Mouse (Mus musculus): ENCODE results near the gene Tmem198b. TPM values are rescaled to one million over a fixed set of nuclear protein-coding genes. Genes with fewer than 3 reads are reported as not detected.

Tmem198b gene
- polyA plus RNA-seq (2015; fragmentation: Nextera tagmentation; extraction: Ambion mirVana), result 11.2 and 11.9 TPM in 2 replicates

DNA sequence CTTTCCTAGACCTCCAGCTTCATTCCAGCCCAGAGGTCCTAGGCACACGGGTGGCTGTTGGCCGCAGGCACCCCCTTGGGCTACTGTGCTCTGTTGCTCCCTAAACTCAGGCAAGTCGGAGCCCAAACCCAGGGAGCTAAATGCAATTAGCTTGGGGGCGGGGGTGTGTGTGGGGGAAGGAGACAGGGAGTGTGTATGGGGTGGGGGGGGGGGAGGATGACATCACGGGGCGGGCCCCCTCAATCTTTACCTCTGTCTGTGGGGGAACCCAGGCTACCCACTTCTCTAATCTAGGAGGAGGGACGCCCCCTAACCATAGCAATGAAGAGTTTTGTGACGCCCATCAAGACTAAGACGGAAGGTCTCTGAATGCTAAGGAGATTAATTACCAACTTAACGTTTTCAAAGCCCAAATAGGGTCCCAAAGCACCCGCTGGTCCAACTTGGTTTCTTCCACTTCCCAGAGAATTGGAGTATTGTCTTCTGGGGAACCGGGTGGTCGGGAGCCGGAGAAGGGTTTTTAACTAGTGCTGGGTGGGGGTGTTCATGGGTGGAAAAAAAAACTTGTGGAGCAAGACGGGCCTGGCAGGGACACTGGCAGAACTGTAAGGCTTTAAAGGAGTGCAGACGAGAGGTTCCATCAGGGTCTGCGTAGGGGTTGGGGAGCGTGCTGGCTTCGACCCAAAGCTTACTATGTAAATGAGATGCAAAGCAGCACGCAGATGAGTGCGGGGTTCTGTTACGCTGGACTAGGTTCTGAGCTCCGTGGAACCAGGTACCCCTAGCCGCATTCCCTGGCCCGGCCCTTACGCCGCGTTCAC is at the start of gene Tmem198b:
TSS of gene Tmem198b (minus strand) at position 100 of the 821 bp plus-strand sequence.

DNA sequence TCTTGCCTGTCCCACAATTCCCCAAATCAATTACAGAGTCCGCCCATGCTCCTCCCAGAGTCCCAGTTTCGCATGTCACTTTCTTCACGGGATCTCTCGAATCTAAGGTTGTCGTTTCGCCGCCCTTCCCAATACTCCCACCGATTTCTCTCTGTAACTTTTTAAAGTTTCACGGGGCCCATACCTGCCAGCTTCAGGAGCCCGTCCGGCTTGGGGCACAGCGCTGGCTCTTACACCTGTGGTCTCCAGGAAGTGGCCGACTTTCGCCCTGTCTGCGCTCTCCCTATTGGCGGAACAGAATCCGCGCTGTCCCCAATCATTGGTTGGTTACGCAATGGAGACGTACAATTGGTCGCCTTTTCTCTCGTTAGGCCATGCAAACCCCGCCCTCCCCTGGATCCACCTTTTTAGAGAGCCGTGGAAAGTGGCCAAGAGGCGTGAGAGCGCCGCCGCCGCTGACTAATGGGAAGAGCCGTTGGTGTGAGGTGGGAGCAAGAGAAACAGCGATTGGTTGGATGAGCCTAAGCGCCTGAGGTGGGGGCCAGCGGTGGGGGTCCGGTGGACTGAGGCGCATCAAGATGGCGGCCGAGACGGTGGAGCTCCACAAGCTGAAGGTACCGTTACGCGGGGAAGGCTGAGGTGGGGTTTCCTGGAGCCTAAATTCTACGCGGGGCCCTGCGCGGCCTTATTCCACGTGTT is 17.3 kb upstream of the Tmem198b start, which contains the start of gene Ormdl2:
TSS of gene Ormdl2 (minus strand) at position 288 of the 699 bp plus-strand sequence.

DNA sequence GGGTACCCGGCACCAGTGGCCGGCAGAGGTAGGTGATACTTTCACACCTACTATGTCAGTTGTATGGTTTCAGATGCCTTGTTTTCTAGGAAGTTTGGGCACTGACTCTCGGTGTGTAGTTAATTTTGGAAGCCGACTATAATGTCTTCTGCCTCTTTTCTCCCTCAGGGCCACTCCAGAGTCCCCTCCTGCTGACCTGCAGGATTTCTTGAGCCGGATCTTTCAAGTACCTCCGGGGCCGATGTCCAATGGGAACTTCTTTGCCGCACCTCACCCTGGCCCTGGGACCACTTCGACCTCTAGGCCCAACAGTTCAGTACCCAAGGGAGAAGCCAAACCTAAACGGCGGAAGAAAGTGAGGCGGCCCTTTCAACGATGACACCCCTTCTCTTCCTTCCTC is 12.9 kb upstream of the Tmem198b start, which contains the start of gene Sarnp:
TSS of gene Sarnp (plus strand) at position 301 of the 400 bp plus-strand sequence.

GRCm38 (mm10) chr10:128803771-128804270 is 349 bp downstream of the Tmem198b start, which contains the start of gene Dnajc14:
TSS of gene Dnajc14 (plus strand) at chr10:128804062.

DNA sequence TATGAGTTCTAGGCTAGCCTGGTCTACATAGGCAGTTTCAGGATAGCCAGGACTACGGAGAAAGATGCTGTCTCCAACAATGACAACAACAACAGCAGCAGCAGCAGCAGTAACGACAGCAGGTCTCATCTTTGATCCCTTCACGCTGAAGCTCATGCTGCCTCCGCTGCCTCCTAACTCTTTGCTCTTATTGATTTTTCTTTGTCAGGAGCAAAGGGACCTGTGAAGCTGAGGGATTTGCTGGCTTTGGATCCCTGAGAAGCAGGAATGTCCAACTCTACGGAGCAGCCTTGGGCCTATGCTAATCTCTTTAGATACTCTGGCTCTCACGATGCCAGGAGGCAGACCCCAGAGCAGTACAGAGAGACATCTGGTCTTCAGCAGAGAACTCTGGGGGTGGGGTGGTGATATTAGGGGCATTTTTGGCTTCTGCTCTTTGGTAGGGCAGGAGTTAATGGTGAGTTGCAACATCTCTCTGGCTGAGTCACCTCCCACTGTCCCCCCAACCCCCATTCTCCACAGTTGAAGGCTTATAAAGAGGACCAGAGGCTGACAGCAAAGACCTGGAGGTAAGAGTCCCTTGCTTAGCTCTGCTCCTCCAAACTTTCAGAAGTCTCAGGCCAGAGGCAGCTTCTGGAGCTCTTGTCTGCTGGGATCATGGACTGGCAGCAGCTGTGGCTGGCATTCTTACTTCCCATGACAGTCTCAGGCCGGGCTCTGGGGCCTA is 13.6 kb downstream of the Tmem198b start, which contains the start of gene Mmp19:
TSS of gene Mmp19 (plus strand) at position 513 of the 727 bp plus-strand sequence.

Other genes with a start within 250 kb of the Tmem198b start
- gene Pa2g4, start 238.4 kb downstream of the Tmem198b start, polyA plus RNA-seq (2015; fragmentation: Nextera tagmentation; extraction: Ambion mirVana), result 73.4 and 83.9 TPM in 2 replicates
- 8.4 and 9.2 TPM in 2 replicates for gene Erbb3, start 214.7 kb downstream of the Tmem198b start, polyA plus RNA-seq (2015; fragmentation: Nextera tagmentation; extraction: Ambion mirVana)
- 419 and 480 TPM in 2 replicates for gene Rps26, start 177.6 kb downstream of the Tmem198b start, polyA plus RNA-seq (2015; fragmentation: Nextera tagmentation; extraction: Ambion mirVana)
- gene Ikzf4, start 158.4 kb downstream of the Tmem198b start, polyA plus RNA-seq (2015; fragmentation: Nextera tagmentation; extraction: Ambion mirVana), result 0.54 and 0.66 TPM in 2 replicates
- gene Suox, start 130.3 kb downstream of the Tmem198b start, polyA plus RNA-seq (2015; fragmentation: Nextera tagmentation; extraction: Ambion mirVana), result 12.8 and 16.8 TPM in 2 replicates
- 58.5 and 60.0 TPM in 2 replicates for gene Rab5b, start 108.1 kb downstream of the Tmem198b start, polyA plus RNA-seq (2015; fragmentation: Nextera tagmentation; extraction: Ambion mirVana)
- 1.7 and 1.9 TPM in 2 replicates for gene Pmel, start 100.2 kb downstream of the Tmem198b start, polyA plus RNA-seq (2015; fragmentation: Nextera tagmentation; extraction: Ambion mirVana)
- 38.7 and 40.5 TPM in 2 replicates for gene Cdk2, start 99.3 kb downstream of the Tmem198b start, polyA plus RNA-seq (2015; fragmentation: Nextera tagmentation; extraction: Ambion mirVana)
- 3.7 and 5.1 TPM in 2 replicates for gene Dgka, start 59.5 kb downstream of the Tmem198b start, polyA plus RNA-seq (2015; fragmentation: Nextera tagmentation; extraction: Ambion mirVana)
- gene Pym1, start 56.5 kb downstream of the Tmem198b start, polyA plus RNA-seq (2015; fragmentation: Nextera tagmentation; extraction: Ambion mirVana), result 13.7 and 17.7 TPM in 2 replicates
- 0.99 and 2.1 TPM in 2 replicates for gene Mmp19, start 13.5 kb downstream of the Tmem198b start, polyA plus RNA-seq (2015; fragmentation: Nextera tagmentation; extraction: Ambion mirVana)
- gene Dnajc14, start 308 bp downstream of the Tmem198b start, polyA plus RNA-seq (2015; fragmentation: Nextera tagmentation; extraction: Ambion mirVana), result 28.7 TPM in 2 replicates
- gene Sarnp, start 13.0 kb upstream of the Tmem198b start, polyA plus RNA-seq (2015; fragmentation: Nextera tagmentation; extraction: Ambion mirVana), result 85.9 and 110 TPM in 2 replicates
- 14.4 and 18.7 TPM in 2 replicates for gene Ormdl2, start 17.3 kb upstream of the Tmem198b start, polyA plus RNA-seq (2015; fragmentation: Nextera tagmentation; extraction: Ambion mirVana)
- 1.7 and 2.1 TPM in 2 replicates for gene Gdf11, start 87.3 kb upstream of the Tmem198b start, polyA plus RNA-seq (2015; fragmentation: Nextera tagmentation; extraction: Ambion mirVana)
- 697 and 764 TPM in 2 replicates for gene Cd63, start 96.6 kb upstream of the Tmem198b start, polyA plus RNA-seq (2015; fragmentation: Nextera tagmentation; extraction: Ambion mirVana)
- gene Rdh5, start 118.5 kb upstream of the Tmem198b start, polyA plus RNA-seq (2015; fragmentation: Nextera tagmentation; extraction: Ambion mirVana), result 15.9 and 16.8 TPM in 2 replicates
- 280 and 296 TPM in 2 replicates for gene Bloc1s1, start 119.7 kb upstream of the Tmem198b start, polyA plus RNA-seq (2015; fragmentation: Nextera tagmentation; extraction: Ambion mirVana)
- gene Itga7, start 129.4 kb upstream of the Tmem198b start, polyA plus RNA-seq (2015; fragmentation: Nextera tagmentation; extraction: Ambion mirVana), result 80.0 and 81.3 TPM in 2 replicates
- 0.12 and 1.8 TPM in 2 replicates for gene Mettl7b, start 156.6 kb upstream of the Tmem198b start, polyA plus RNA-seq (2015; fragmentation: Nextera tagmentation; extraction: Ambion mirVana)
- not detected in 2 replicates for gene Olfr9, start 185.1 kb upstream of the Tmem198b start, polyA plus RNA-seq (2015; fragmentation: Nextera tagmentation; extraction: Ambion mirVana)
- not detected in 2 replicates for gene Olfr763, start 206.4 kb upstream of the Tmem198b start, polyA plus RNA-seq (2015; fragmentation: Nextera tagmentation; extraction: Ambion mirVana)
- gene Olfr764-ps1, start 235.5 kb upstream of the Tmem198b start, polyA plus RNA-seq (2015; fragmentation: Nextera tagmentation; extraction: Ambion mirVana), result not detected in 2 replicates
- not detected in 2 replicates for gene Olfr765, start 245.6 kb upstream of the Tmem198b start, polyA plus RNA-seq (2015; fragmentation: Nextera tagmentation; extraction: Ambion mirVana)

Measured in skeletal muscle tissue, postnatal 0 days (tissue).